Mouse (Mus musculus) gastrocnemius, adult 2 months (tissue): ENCODE measurements around the gene Rnf157. TPM values are rescaled to one million over a fixed set of nuclear protein-coding genes. Genes with fewer than 3 reads are reported as not detected.

Source experiments
- DNase-seq: peaks from one replicate; pipeline ENCODE4 v3.0.0; 2022
- H3K27ac ChIP-seq: fragments of 200-600 bp; 2 replicates; pipeline ENCODE4 v1.8.1; 2022; ENCODE audit warnings: mild to moderate bottlenecking
- H3K4me3 ChIP-seq: fragments of 200-600 bp; 2 replicates; pipeline ENCODE4 v1.8.1; 2022; ENCODE audit warnings: mild to moderate bottlenecking, moderate library complexity
- CTCF ChIP-seq: fragments of 200-600 bp; IDR thresholded peaks from 2 replicates; pipeline ENCODE4 v1.8.1; 2022; ENCODE audit warnings: antibody characterized with exemption, mild to moderate bottlenecking, moderate library complexity
- intact Hi-C: fragments of 180-260 bp; cut with DNase I; formaldehyde crosslinking; loops from one replicate; pipeline ENCODE4 v1.15.1; 2025
- total RNA-seq, 2 experiments: library from RNA; stranded (reverse); gene quantifications; 2 replicates each; pipeline ENCODE4 v1.2.3; 2021

The Rnf157 gene
- total RNA-seq, 2 experiments from 2014 or later = 24.3 to 32.0 TPM

DNA sequence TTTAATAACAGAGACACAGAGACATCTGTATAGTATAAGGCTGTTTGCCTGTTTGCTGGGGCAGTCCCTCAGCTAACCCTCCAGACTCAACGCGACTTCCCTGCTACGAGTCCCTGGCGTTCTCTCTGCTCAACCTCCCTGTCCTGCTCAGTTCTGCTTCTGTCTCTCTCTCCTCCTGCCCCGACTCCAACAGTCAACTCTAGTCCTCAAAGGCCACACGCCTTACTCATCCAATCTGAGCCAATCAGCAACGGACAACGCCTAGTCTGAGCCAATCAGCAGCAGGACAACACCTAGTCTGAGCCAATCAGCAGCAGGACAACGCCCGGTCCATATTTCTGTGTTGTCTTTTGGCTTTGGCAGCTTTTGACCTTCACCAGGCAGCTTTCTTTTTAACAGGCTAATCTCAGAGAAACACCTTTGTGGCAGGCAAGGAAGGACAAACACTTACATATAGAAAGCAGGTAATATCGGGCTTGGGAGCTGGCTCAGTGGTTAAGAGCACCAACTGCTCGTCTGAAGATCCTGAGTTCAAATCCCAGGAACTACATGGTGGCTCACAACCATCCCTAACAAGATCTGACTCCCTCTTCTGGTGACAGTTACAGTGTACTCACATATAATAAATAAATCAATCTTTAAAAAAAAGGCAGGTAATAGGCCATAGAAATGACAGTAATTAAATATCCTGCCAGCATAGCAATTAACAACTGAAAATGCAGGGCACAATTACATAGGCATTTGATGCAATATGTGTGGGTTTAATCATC is 104.9 kb downstream of the Rnf157 start:
- Histone ChIP-seq H3K4me3 (no peak overlapping the region), H3K27ac (peak overlapping the region; percentile 92)
- no peak for TF ChIP-seq CTCF
- intact Hi-C loops = no loop called here
- peak; percentile 44 for DNase-seq

GRCm38 (mm10) chr11:116307019-116307725 is 105.7 kb downstream of the Rnf157 start, which contains the start of gene Exoc7:
Gene Exoc7 (minus strand): TSS chr11:116307233.
- DNase-seq = no peak
- no peak for TF ChIP-seq CTCF
- intact Hi-C loops = no loop called here

GRCm38 (mm10) chr11:116306126-116306982 is 106.5 kb downstream of the Rnf157 start:
- peak overlapping the region; percentile 79 for H3K4me3 ChIP-seq
- intact Hi-C loops = no loop called here
- peak overlapping the region; percentile 92 for H3K27ac ChIP-seq
- DNase-seq = peak; percentile 96
- TF ChIP-seq CTCF = no peak

More at GRCm38 (mm10) chr11:116307019-116307725, 105.7 kb downstream of the Rnf157 start, which contains the start of gene Exoc7:
- Histone ChIP-seq H3K4me3 (peak within 1 kb of the TSS; percentile 79), H3K27ac (peak within 1 kb of the TSS; percentile 92)

- Histone ChIP-seq H3K27ac (peak overlapping the region; percentile 92; the same call in 1 of the 2 replicates), H3K4me3 (peak overlapping the region; percentile 79)
- DNase-seq = no peak
- TF ChIP-seq CTCF = no peak
- intact Hi-C loops = no loop called here
Observed at GRCm38 (mm10) chr11:116305423-116305822, 107.4 kb downstream of the Rnf157 start.

- TF ChIP-seq CTCF = no peak
- peak; percentile 10 for DNase-seq
- H3K4me3 ChIP-seq = no peak overlapping the region
- intact Hi-C loops = no loop called here
- H3K27ac ChIP-seq = no peak overlapping the region
Observed at GRCm38 (mm10) chr11:116298621-116299020, 114.2 kb downstream of the Rnf157 start.

GRCm38 (mm10) chr11:116298221-116298620 is 114.6 kb downstream of the Rnf157 start:
- no peak overlapping the region for H3K27ac ChIP-seq
- no peak overlapping the region for H3K4me3 ChIP-seq
- no peak for TF ChIP-seq CTCF
- DNase-seq = peak; percentile 20
- intact Hi-C loops = no loop called here

DNA sequence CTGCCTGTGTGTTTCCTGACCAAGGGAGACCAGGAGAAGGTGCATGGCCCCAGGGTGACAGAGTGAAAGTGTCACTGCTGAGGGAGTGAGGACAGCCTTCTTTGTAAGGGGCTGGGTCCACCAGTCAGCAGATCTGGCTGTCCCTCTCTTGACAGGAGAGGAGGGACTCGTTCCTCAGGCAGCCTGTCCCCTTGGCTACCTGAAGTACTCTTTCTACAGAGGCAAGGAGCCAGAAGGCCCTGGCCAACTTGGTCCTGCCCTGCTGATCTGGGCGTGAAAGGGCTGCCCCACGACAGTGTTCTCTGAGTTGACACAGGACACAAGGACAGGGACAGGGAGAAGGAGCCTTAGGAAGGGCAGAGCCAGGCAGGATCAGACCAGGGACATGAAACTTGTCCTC is 115.8 kb downstream of the Rnf157 start:
- H3K4me3 ChIP-seq = no peak overlapping the region
- TF ChIP-seq CTCF = no peak

GRCm38 (mm10) chr11:116296191-116296734 is 116.6 kb downstream of the Rnf157 start:
- H3K4me3 ChIP-seq = no peak overlapping the region
- DNase-seq = peak; percentile 73
- H3K27ac ChIP-seq = peak overlapping the region; percentile 64
- intact Hi-C loops = no loop called here
- TF ChIP-seq CTCF = no peak

More for the DNA sequence above, 115.8 kb downstream of the Rnf157 start:
- intact Hi-C loops = no loop called here
- peak; percentile 49 for DNase-seq
- peak overlapping the region; percentile 64 for H3K27ac ChIP-seq

DNA sequence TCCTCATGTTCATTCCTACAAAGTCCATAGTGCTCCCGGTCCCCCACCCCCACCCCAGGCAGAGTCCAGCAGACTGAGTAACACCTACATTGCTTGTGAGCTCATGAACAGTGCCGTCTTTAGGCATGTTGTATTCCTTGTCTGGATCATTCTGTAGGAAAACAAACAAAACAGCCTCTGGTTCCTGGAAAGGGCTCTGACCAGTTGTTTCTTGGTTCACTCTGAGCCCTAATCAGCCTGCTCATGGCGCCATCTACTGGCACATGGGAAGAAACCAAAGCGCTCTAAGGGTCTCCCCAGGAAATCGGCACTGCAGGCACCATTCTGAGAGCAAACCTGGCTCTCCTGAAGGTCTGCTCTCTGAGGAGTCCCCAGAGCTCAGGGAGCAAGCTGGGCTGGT is 118.5 kb downstream of the Rnf157 start:
- H3K4me3 ChIP-seq = no peak overlapping the region
- TF ChIP-seq CTCF = peak; percentile 80
- H3K27ac ChIP-seq = no peak overlapping the region
- peak; percentile 61 for DNase-seq
- intact Hi-C loops = loop anchor here (1.0 kb wide), 1 partner anchor 68 kb away; no protein-coding TSS in a partner anchor

DNA sequence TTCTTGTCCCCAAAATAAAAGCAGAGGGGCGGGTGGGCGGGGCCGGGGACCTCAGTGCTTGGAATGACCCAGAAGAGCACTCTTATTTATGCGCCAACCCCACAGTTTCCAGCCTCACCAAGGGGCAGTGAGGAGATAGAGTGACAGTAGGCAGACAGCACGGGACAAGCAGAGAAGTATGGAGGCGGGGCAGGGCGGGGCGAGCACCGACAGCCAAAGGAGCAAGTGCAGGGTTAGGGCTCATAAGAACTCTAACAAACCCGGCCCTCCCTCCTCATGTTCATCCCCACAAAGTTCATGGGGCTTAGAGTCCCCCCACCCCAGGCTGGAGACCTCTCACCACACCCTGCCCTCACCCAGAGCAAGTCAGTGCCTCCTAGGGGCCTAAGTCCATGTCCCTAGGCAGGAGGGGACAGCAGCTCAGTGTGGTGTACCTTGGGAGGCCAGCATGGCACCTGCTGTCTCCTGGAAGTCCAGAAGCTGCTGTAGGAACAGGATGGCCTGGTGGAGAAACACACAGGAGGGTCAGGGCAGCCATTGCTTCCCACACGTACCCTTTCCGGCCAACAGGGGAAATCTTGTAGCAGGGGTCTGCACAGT is 119.2 kb downstream of the Rnf157 start:
- no peak for DNase-seq
- H3K4me3 ChIP-seq = no peak overlapping the region
- intact Hi-C loops = loop anchor here (1.0 kb wide), 1 partner anchor 67 kb away; no protein-coding TSS in a partner anchor

GRCm38 (mm10) chr11:116292401-116292800 is 120.4 kb downstream of the Rnf157 start:
- H3K27ac ChIP-seq = no peak overlapping the region
- intact Hi-C loops = no loop called here
- no peak overlapping the region for H3K4me3 ChIP-seq
- DNase-seq = no peak
- no peak for TF ChIP-seq CTCF

More for the DNA sequence above, 119.2 kb downstream of the Rnf157 start:
- TF ChIP-seq CTCF = no peak
- H3K27ac ChIP-seq = no peak overlapping the region
